ENCODE assay signal across 10 mouse cellular contexts in genomic region chr11:107264889-107265615, GRCm38 (mm10).
A peak's percentile ranks its signal among the peaks of the same experiment; 100 is the strongest.
DNase-seq lines count a peak whose midpoint lies in the region; ATAC-seq and TF ChIP-seq lines count a peak whose summit lies in the region.
"Had no signal": no experiment of that assay in that cellular context is flagged by ENCODE, and none has a peak within 500 bp of the region (broad histone marks: within the 10 kb centered on the region; RNA-seq: fewer than 3 reads in every experiment).

No protein-coding gene starts in this region.

- no peak for ATAC-seq in neural tube, embryonic 15.5 days (ENCODE audit: low FRiP score)
- no peak for ATAC-seq in forebrain, embryonic 14.5 days
- no peak for ATAC-seq in heart, embryonic 15.5 days (replicated peaks; ENCODE audit: insufficient number of reproducible peaks, insufficient read depth, low FRiP score, low read depth)
- no peak for ATAC-seq in midbrain, postnatal 0 days (ENCODE audit: low FRiP score)
- ATAC-seq in erythroid progenitor cell, adult 5-6 weeks (replicated peaks; ENCODE audit: low FRiP score, poor library complexity, severe bottlenecking), result no peak
- no peak for ATAC-seq in intestine, embryonic 16.5 days

- DNase-seq in neural tube, embryonic 10.5 days (ENCODE audit: extremely low spot score, low spot score), result no peak
- DNase-seq in forebrain, embryonic 14.5 days (ENCODE audit: low spot score), result peak; percentile 41
- DNase-seq in midbrain, postnatal 0 days (ENCODE audit: low spot score), result peak; percentile 34
- DNase-seq in T-cell, adult 2 months (ENCODE audit: low spot score), result no peak
- DNase-seq: left cerebral cortex, postnatal 4 days had no signal

- peak overlapping the region; percentile 37 for H3K27ac ChIP-seq in neural tube, embryonic 15.5 days (replicated peaks)
- H3K27ac ChIP-seq in forebrain, embryonic 14.5 days (ENCODE audit: low read depth, low read length), result no peak overlapping the region
- 0 out of 2 replicates have a peak overlapping the region, but pooled peaks have one; percentile 21 for H3K27ac ChIP-seq in heart, embryonic 15.5 days
- H3K27ac ChIP-seq in midbrain, postnatal 0 days (ENCODE audit: low read depth, low read length), result 0 out of 2 replicates have a peak overlapping the region, but pooled peaks have one; percentile 6
- no peak overlapping the region for H3K27ac ChIP-seq in intestine, embryonic 16.5 days (ENCODE audit: low read length)
- H3K27ac ChIP-seq: neural tube, embryonic 12.5 days had no signal

- H3K4me1 ChIP-seq in neural tube, embryonic 15.5 days, result peaks cover 7% of the 10 kb centered on the region; the same call in 1 of the 2 replicates
- peaks cover 5% of the 10 kb centered on the region; the same call in 1 of the 2 replicates for H3K4me1 ChIP-seq in forebrain, embryonic 14.5 days (ENCODE audit: control insufficient read depth, insufficient read depth, low read length)
- H3K4me1 ChIP-seq in heart, embryonic 15.5 days (replicated peaks), result peaks cover 7% of the 10 kb centered on the region; the same call in 1 of the 2 replicates
- no peaks in the 10 kb centered on the region for H3K4me1 ChIP-seq in midbrain, postnatal 0 days (ENCODE audit: insufficient read depth, low read length)
- H3K4me1 ChIP-seq in intestine, embryonic 16.5 days (ENCODE audit: control insufficient read depth, insufficient read depth, low read length), result 0 out of 2 replicates have a peak, but pooled peaks cover 2% of the 10 kb centered on the region
- H3K4me1 ChIP-seq: neural tube, embryonic 12.5 days had no signal

- no peaks in the 10 kb centered on the region for H3K9me3 ChIP-seq in neural tube, embryonic 15.5 days (replicated peaks)
- H3K9me3 ChIP-seq in forebrain, embryonic 14.5 days (replicated peaks; ENCODE audit: control insufficient read depth, low read length), result 0 out of 2 replicates have a peak, but pooled peaks cover 5% of the 10 kb centered on the region
- no peaks in the 10 kb centered on the region for H3K9me3 ChIP-seq in heart, embryonic 15.5 days (replicated peaks)
- H3K9me3 ChIP-seq in midbrain, postnatal 0 days (ENCODE audit: low read length), result 0 out of 2 replicates have a peak, but pooled peaks cover 2% of the 10 kb centered on the region
- H3K9me3 ChIP-seq in intestine, embryonic 16.5 days (ENCODE audit: control insufficient read depth, low read length), result no peaks in the 10 kb centered on the region

- H3K4me2 ChIP-seq in neural tube, embryonic 15.5 days, result no peak overlapping the region
- H3K4me2 ChIP-seq in forebrain, embryonic 14.5 days (ENCODE audit: low read length), result no peak overlapping the region
- H3K4me2 ChIP-seq in heart, embryonic 15.5 days, result no peak overlapping the region
- H3K4me2 ChIP-seq in midbrain, postnatal 0 days (ENCODE audit: low read depth, low read length, poor library complexity, severe bottlenecking), result no peak overlapping the region
- no peak overlapping the region for H3K4me2 ChIP-seq in intestine, embryonic 16.5 days (ENCODE audit: low read depth, low read length)
- H3K4me2 ChIP-seq: neural tube, embryonic 12.5 days had no signal

- no peaks in the 10 kb centered on the region for H3K36me3 ChIP-seq in neural tube, embryonic 15.5 days
- H3K36me3 ChIP-seq in forebrain, embryonic 14.5 days (ENCODE audit: control insufficient read depth, insufficient read depth, low read length), result no peaks in the 10 kb centered on the region
- no peaks in the 10 kb centered on the region for H3K36me3 ChIP-seq in heart, embryonic 15.5 days
- no peaks in the 10 kb centered on the region for H3K36me3 ChIP-seq in midbrain, postnatal 0 days (ENCODE audit: insufficient read depth, low read length)
- H3K36me3 ChIP-seq in intestine, embryonic 16.5 days (ENCODE audit: control insufficient read depth, insufficient read depth, low read length), result no peaks in the 10 kb centered on the region
- H3K36me3 ChIP-seq: neural tube, embryonic 12.5 days had no signal

- H3K4me3 ChIP-seq in neural tube, embryonic 15.5 days (replicated peaks), result no peak overlapping the region
- no peak overlapping the region for H3K4me3 ChIP-seq in forebrain, embryonic 14.5 days (ENCODE audit: low read depth, low read length)
- H3K4me3 ChIP-seq in heart, embryonic 15.5 days, result no peak overlapping the region
- no peak overlapping the region for H3K4me3 ChIP-seq in midbrain, postnatal 0 days (ENCODE audit: low read depth, low read length)
- H3K4me3 ChIP-seq in intestine, embryonic 16.5 days (ENCODE audit: low read length), result no peak overlapping the region
- H3K4me3 ChIP-seq: neural tube, embryonic 12.5 days had no signal

- H3K9ac ChIP-seq in neural tube, embryonic 15.5 days (replicated peaks), result no peak overlapping the region
- no peak overlapping the region for H3K9ac ChIP-seq in forebrain, embryonic 14.5 days (ENCODE audit: low read length)
- H3K9ac ChIP-seq in heart, embryonic 15.5 days, result no peak overlapping the region
- no peak overlapping the region for H3K9ac ChIP-seq in midbrain, postnatal 0 days (replicated peaks; ENCODE audit: low read length, poor library complexity, severe bottlenecking)
- no peak overlapping the region for H3K9ac ChIP-seq in intestine, embryonic 16.5 days (ENCODE audit: low read depth, low read length)
- H3K9ac ChIP-seq: neural tube, embryonic 12.5 days had no signal

- TF ChIP-seq CTCF in midbrain, postnatal 0 days (IDR thresholded peaks at IDR 0.05), result no peak

- H3K27me3 ChIP-seq in neural tube, embryonic 15.5 days (replicated peaks), result no peaks in the 10 kb centered on the region
- no peaks in the 10 kb centered on the region for H3K27me3 ChIP-seq in forebrain, embryonic 14.5 days (replicated peaks; ENCODE audit: control insufficient read depth, insufficient read depth, low read length)
- H3K27me3 ChIP-seq in heart, embryonic 15.5 days, result no peaks in the 10 kb centered on the region
- no peaks in the 10 kb centered on the region for H3K27me3 ChIP-seq in midbrain, postnatal 0 days (ENCODE audit: insufficient read depth, low read length)
- H3K27me3 ChIP-seq in intestine, embryonic 16.5 days (replicated peaks; ENCODE audit: control insufficient read depth, insufficient read depth, low read length), result no peaks in the 10 kb centered on the region
- H3K27me3 ChIP-seq: neural tube, embryonic 12.5 days had no signal

- 66% methylated on average over 20 of the region's 20 CpGs for WGBS in neural tube, embryonic 15.5 days
- 46% methylated on average over 20 of the region's 20 CpGs for WGBS in forebrain, embryonic 14.5 days
- 57% methylated on average over 20 of the region's 20 CpGs for WGBS in heart, embryonic 15.5 days
- 59% methylated on average over 20 of the region's 20 CpGs for WGBS in midbrain, postnatal 0 days
- WGBS in intestine, embryonic 16.5 days, result 68% methylated on average over 20 of the region's 20 CpGs

Comparison
In these comparisons a context has a peak if more than half of its experiments do, and no peak if none do; other contexts are left out.
1. H3K27ac ChIP-seq: peak in neural tube, embryonic 15.5 days (single experiment), heart, embryonic 15.5 days (single experiment) and midbrain, postnatal 0 days (single experiment); none in forebrain, embryonic 14.5 days (single experiment) and intestine, embryonic 16.5 days (single experiment).
2. DNase-seq: peak in forebrain, embryonic 14.5 days (single experiment) and midbrain, postnatal 0 days (single experiment); none in neural tube, embryonic 10.5 days (single experiment) and T-cell, adult 2 months (single experiment).